1 mouse cellular context compared by ENCODE assay signal in genomic region chr3:89435041-89435440, GRCm38 (mm10).
TF ChIP-seq lines count a peak whose summit lies in the region.

No protein-coding gene starts in this region.

TF ChIP-seq in CH12.LX, 34 proteins besides CTCF, POLR2A, EP300 and RAD21 (continued from another document):
- TF ChIP-seq MAX (IDR thresholded peaks at IDR 0.05; ENCODE audit: low read length) (no peak), ZNF384 (IDR thresholded peaks at IDR 0.05; ENCODE audit: low read depth, low read length) (no peak), ZKSCAN1 (IDR thresholded peaks at IDR 0.05; ENCODE audit: borderline replicate concordance, low read depth, low read length) (no peak), USF2 (conservative IDR thresholded peaks at IDR 0.05; ENCODE audit: low read depth, low read length) (no peak), POLR2AphosphoS2 (IDR thresholded peaks at IDR 0.05; ENCODE audit: low read depth, low read length) (0 out of 2 replicates have a peak, but pooled peaks have one; percentile 30)
